Mouse (Mus musculus) midbrain, embryonic 10.5 days (tissue): ENCODE measurements at regions not wholly inside any gene's neighbourhood (a gene's known extent, or its start where the extent isn't known, plus 50 kb on each side); places are given as distances from the start of the nearest gene placed in this dataset.

Source experiments
- DNase-seq: peaks from one replicate; pipeline ENCODE4 v3.0.0-alpha.2; 2017; ENCODE audit warnings: low spot score
- H3K27ac ChIP-seq: fragments of 300-500 bp; sonication (generic); replicated peaks from 2 replicates; pipeline ENCODE4 v1.5.1; 2016; ENCODE audit warnings: mild to moderate bottlenecking
- H3K27me3 ChIP-seq: fragments of 300-500 bp; sonication (generic); 2 replicates; pipeline ENCODE4 v1.6.1; 2016; ENCODE audit warnings: low read depth, mild to moderate bottlenecking; ENCODE audit not compliant: poor library complexity, severe bottlenecking
- H3K36me3 ChIP-seq: fragments of 300-500 bp; sonication (generic); 2 replicates; pipeline ENCODE4 v1.6.1; 2016; ENCODE audit warnings: mild to moderate bottlenecking, moderate library complexity
- H3K4me1 ChIP-seq: fragments of 300-500 bp; sonication (generic); 2 replicates; pipeline ENCODE4 v1.6.1; 2016
- H3K4me3 ChIP-seq: fragments of 300-500 bp; sonication (generic); 2 replicates; pipeline ENCODE4 v1.5.1; 2016; ENCODE audit warnings: mild to moderate bottlenecking, moderate library complexity
- H3K9me3 ChIP-seq: fragments of 300-500 bp; sonication (generic); replicated peaks from 2 replicates; pipeline ENCODE4 v1.6.1; 2016; ENCODE audit warnings: mild to moderate bottlenecking
- WGBS: fragments of 180-500 bp; shearing (Covaris S2); methylation state at CpG from one replicate; pipeline ENCODE4 v1.1.7; 2016; 5-methylcytosine and 5-hydroxymethylcytosine counted together

DNA sequence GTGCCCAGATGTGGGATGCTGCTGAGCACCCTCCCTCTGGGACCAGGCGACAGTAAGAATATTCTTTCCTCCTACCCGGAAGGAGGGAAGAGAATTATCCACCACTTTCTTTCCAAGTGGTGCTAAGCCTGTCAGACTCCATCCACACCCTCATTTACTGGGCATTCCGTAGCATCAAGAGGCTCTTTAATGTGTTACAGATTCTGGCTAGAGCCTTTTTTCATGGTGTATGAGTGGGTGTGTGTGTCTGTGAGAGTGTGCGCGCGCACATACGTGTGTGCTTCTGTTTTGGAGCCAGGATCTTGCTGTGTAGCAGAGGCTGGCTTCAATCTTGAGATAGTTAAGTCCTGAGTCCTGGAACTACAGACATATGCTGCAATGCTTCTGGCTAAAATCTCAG lies 102.4 kb upstream of the Mrps10 start:
- H3K27me3 ChIP-seq = no peaks in the 10 kb centered on the region
- H3K27ac ChIP-seq = no peak overlapping the region
- H3K4me1 ChIP-seq = no peaks in the 10 kb centered on the region
- peaks cover 36% of the 10 kb centered on the region for H3K36me3 ChIP-seq
- 96% methylated on average over 7 of the region's 7 CpGs for WGBS
- no peak for DNase-seq
- H3K9me3 ChIP-seq = peaks cover 9% of the 10 kb centered on the region; the same call in 1 of the 2 replicates
- no peak overlapping the region for H3K4me3 ChIP-seq

DNA sequence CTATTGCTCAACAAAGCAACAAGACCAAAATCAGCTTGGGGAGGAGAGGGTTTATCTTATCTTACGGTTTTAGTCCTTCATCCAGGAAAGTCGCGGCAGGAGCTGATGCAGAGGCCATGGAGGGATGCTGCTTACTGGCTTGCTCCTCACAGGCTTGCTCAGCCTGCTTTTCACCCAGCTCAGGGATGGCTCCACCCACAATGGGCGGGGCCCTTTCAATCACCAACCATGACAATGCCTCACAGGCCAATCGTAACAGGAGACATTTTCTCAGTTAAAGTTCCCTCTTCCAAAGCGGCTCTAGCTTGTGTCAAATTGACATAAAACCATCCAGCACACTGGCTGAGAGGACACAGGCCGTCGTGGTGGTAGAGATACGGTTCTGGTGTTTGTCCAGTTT lies 105.7 kb upstream of the Mrps10 start:
- Histone ChIP-seq H3K9me3 (peaks cover 9% of the 10 kb centered on the region; the same call in 1 of the 2 replicates), H3K4me1 (no peaks in the 10 kb centered on the region), H3K4me3 (no peak overlapping the region), H3K27ac (no peak overlapping the region), H3K27me3 (no peaks in the 10 kb centered on the region), H3K36me3 (peaks cover 34% of the 10 kb centered on the region)
- WGBS = 91% methylated on average over 9 of the region's 9 CpGs
- no peak for DNase-seq

DNA sequence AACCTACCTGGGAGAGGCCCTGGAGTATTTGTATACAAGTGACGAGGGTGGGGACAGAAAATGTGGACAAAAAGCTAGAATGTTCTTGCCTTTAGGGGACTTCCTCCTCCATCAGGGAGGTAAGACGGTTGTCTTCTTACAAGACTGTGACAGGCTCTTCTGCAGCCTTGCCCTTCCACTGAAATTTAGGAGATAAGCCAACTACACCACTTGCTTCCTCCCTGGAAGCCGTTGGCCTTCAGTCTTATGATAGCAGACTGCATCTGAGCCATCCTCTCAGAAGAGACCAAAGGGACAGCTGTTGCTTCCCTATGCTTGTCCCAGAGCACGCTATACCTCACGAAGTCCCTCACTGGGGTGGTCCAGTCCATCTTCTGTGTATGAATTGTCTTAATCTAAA lies 106.5 kb upstream of the Mrps10 start:
- Histone ChIP-seq H3K36me3 (peaks cover 26% of the 10 kb centered on the region), H3K27ac (no peak overlapping the region), H3K4me1 (no peaks in the 10 kb centered on the region), H3K27me3 (no peaks in the 10 kb centered on the region), H3K9me3 (peaks cover 6% of the 10 kb centered on the region; the same call in 1 of the 2 replicates), H3K4me3 (no peak overlapping the region)
- 95% methylated on average over 5 of the region's 5 CpGs for WGBS
- no peak for DNase-seq

DNA sequence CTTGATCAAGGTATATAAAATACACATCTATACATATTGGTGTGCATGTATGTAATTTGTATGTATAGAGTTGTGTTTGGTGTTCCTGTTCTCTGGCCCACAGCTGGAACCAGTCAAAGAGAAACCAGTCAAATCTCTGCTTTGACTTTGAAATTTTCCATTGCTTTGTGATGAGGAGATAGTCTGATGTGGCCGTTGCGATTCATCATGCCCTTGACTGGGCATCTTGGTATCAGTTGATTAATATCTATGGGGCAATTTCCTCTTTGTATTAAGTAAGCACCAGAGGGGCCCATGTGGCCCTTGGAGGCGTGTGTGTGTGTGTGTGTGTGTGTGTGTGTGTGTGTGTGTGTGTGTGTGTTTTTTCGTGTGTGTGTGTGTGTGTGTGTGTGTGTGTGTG lies 107.7 kb upstream of the Mrps10 start:
- no peaks in the 10 kb centered on the region for H3K27me3 ChIP-seq
- no peak overlapping the region for H3K4me3 ChIP-seq
- H3K4me1 ChIP-seq = no peaks in the 10 kb centered on the region
- H3K36me3 ChIP-seq = peaks cover 24% of the 10 kb centered on the region
- DNase-seq = no peak
- H3K9me3 ChIP-seq = peaks cover 6% of the 10 kb centered on the region; the same call in 1 of the 2 replicates
- WGBS = 84% methylated on average over 4 of the region's 4 CpGs
- H3K27ac ChIP-seq = no peak overlapping the region

DNA sequence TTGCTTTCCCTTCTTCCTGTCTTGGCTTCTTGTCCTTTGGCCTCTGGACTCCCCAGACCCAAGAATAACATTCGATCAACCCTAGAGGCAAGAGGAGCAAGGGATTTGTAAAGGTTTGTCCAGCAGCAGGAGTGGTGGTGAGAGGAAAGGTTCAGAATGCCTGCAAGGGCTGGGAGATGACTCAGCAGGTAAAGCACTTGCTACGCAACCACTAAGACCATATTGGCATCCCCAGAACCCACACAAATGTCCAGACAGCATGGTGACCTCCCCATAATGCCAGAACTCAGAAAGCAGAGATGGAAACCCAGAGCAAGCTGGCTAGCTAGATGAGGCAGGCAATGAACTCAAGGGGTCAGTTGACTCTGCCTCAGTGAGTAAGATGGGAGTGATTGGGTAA lies 110.4 kb upstream of the Mrps10 start:
- H3K27me3 ChIP-seq = no peaks in the 10 kb centered on the region
- WGBS = 96% methylated on average over 2 of the region's 2 CpGs
- peaks cover 6% of the 10 kb centered on the region; the same call in 1 of the 2 replicates for H3K9me3 ChIP-seq
- H3K4me3 ChIP-seq = no peak overlapping the region
- no peaks in the 10 kb centered on the region for H3K4me1 ChIP-seq
- peaks cover 30% of the 10 kb centered on the region for H3K36me3 ChIP-seq
- H3K27ac ChIP-seq = no peak overlapping the region
- no peak for DNase-seq

DNA sequence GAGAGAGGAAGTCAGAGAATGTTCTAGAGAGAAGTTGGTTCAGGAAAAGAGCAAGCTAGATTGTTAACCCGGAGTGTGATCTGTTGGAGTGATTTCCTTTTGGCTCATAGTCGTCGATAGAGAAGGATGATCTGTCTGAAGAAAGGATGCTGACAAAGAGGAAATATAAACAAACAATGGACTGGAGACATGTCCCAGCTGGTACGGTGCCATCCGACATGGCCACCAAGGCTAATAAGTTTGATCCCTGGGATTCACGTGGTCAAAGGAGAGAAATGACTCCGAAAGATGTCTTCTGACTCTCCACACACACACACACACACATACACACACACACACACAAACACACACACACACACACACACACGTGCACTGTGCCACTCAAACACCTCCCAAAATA lies 113.5 kb upstream of the Mrps10 start:
- no peak overlapping the region for H3K4me3 ChIP-seq
- H3K36me3 ChIP-seq = peaks cover 24% of the 10 kb centered on the region
- no peak overlapping the region for H3K27ac ChIP-seq
- WGBS = 83% methylated on average over 8 of the region's 8 CpGs
- peaks cover under 1% of the 10 kb centered on the region; the same call in 1 of the 2 replicates for H3K4me1 ChIP-seq
- DNase-seq = no peak
- no peaks in the 10 kb centered on the region for H3K9me3 ChIP-seq
- no peaks in the 10 kb centered on the region for H3K27me3 ChIP-seq

DNA sequence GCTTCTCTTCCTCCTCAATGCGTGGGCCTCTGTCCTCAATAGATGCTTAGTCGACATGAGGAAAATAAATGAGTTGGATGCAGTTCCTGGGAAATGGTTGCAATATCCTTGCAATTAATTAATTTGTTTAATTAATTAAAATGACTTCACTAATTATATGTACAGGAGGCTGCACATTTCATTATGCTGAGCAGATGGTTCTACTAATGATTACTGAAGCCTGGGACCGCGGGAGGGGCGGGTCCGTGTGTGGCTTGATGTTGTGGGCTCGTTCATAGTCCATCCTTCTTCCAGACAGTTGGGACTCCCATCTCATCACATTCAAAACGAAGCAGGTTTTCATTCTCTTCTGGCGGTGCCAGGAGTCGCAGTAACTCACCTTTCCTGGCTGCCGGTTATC lies 114.7 kb upstream of the Mrps10 start:
- Histone ChIP-seq H3K4me3 (no peak overlapping the region), H3K27ac (no peak overlapping the region), H3K4me1 (peaks cover 9% of the 10 kb centered on the region), H3K36me3 (peaks cover 21% of the 10 kb centered on the region), H3K27me3 (no peaks in the 10 kb centered on the region), H3K9me3 (no peaks in the 10 kb centered on the region)
- no peak for DNase-seq
- 96% methylated on average over 11 of the region's 11 CpGs for WGBS

DNA sequence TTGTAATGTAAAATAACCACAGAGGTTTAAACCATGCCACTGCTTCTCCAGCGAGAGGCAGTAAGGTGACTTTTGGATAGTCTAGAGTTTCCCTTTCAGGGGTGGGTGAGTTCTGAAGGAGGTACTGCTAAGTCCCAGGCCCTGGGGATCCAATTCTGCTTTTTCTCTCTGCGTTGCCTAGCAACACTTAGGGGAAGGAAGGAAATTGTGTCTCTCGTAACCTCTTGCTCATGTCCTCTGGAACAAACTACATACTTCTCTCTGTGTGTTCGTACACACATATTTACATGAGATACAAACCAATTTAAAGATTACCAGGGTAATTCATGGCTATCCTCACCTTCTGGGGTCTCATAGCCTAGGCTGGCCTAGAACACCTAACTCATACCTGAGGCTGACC lies 118.7 kb upstream of the Mrps10 start:
- no peak for DNase-seq
- Histone ChIP-seq H3K4me1 (peaks cover 12% of the 10 kb centered on the region), H3K9me3 (no peaks in the 10 kb centered on the region), H3K4me3 (no peak overlapping the region), H3K36me3 (peaks cover 17% of the 10 kb centered on the region), H3K27ac (no peak overlapping the region), H3K27me3 (no peaks in the 10 kb centered on the region)
- 82% methylated on average over 4 of the region's 4 CpGs for WGBS

DNA sequence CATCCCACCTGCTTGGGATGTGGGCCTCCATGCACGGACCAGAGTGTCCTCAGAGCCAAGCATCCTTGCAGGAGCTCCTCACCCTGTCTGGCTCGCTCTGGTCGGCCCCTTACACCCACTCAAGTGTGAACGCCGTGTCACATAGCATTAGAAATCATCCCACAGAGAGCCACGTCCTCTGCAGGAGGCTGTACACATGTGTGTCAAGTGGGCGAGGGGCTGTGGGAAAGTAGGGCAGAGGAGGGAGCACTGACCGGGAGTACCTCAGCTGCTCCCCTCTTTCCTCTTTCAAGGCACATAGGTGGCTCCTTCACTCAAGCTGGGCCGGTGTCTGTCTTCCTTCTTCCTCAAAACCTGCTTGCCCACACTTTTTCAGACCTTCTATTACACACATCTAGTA lies 119.5 kb upstream of the Mrps10 start:
- no peak overlapping the region for H3K4me3 ChIP-seq
- H3K36me3 ChIP-seq = peaks cover 12% of the 10 kb centered on the region
- 88% methylated on average over 9 of the region's 9 CpGs for WGBS
- DNase-seq = no peak
- H3K4me1 ChIP-seq = peaks cover 12% of the 10 kb centered on the region
- no peak overlapping the region for H3K27ac ChIP-seq
- no peaks in the 10 kb centered on the region for H3K9me3 ChIP-seq
- no peaks in the 10 kb centered on the region for H3K27me3 ChIP-seq

DNA sequence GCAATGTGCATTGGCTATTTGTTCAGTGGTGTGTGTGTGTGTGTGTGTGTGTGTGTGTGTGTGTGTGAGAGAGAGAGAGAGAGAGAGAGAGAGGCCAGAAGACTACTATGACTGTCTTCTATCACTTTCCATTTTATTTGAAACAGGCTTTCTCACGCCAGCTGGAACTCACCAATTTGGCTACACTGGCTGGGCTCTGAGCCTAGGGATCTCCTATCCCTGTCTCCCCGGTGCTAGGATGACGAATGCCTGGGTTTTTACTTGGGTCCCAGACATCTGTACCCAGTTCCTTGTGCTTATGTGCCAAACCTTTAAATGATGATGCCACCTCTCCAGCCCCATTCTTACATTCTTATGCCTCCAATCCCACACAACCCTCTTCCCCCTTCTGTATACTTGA lies 120.6 kb upstream of the Mrps10 start:
- Histone ChIP-seq H3K4me3 (no peak overlapping the region), H3K9me3 (no peaks in the 10 kb centered on the region), H3K4me1 (peaks cover 12% of the 10 kb centered on the region), H3K36me3 (peaks cover 16% of the 10 kb centered on the region), H3K27ac (no peak overlapping the region), H3K27me3 (no peaks in the 10 kb centered on the region)
- 89% methylated on average over 3 of the region's 3 CpGs for WGBS
- DNase-seq = no peak

DNA sequence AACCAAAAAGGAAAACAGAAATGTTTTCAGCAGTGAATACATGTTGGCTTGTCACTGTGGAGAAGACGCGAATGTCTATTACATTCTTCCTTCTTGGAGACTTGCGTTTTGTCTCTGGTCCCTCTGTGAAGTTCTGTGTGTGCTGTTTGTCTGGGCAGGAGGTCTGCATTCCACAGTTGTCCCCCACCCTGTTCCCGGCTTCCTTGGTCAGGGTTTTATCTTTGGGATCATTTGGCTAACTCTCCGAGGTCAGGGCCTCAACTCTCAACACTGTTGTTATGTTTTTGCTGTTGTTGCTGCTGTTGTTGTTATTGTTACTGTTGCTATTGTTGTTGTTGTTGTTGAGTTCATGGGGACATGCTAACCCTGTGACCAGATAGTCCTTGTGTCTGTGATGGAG lies 121.2 kb upstream of the Mrps10 start:
- Histone ChIP-seq H3K9me3 (no peaks in the 10 kb centered on the region), H3K27ac (no peak overlapping the region), H3K4me3 (no peak overlapping the region), H3K27me3 (no peaks in the 10 kb centered on the region), H3K4me1 (peaks cover 12% of the 10 kb centered on the region), H3K36me3 (peaks cover 12% of the 10 kb centered on the region)
- no peak for DNase-seq
- WGBS = 95% methylated on average over 5 of the region's 5 CpGs

DNA sequence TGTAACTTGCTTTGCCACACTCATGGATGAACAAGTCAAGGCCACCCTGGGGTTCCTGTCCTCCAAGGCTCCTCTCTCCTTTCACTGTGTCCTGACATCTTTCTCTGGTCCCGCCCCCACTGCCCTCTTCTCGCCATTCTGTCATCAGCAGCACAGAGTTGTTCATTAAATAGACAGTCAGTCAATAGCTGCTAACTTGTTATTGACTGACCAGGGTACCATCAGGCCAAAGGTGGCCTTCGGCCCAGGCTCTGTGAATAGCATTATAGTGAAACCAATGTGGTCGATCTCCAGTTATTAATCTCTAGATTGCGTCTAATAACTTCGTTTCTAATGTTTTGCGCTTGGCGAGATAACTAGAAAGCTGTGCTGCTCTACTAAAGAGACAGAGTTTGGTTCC lies 122.1 kb upstream of the Mrps10 start:
- no peak for DNase-seq
- Histone ChIP-seq H3K4me3 (no peak overlapping the region), H3K9me3 (no peaks in the 10 kb centered on the region), H3K27me3 (no peaks in the 10 kb centered on the region), H3K36me3 (peaks cover 10% of the 10 kb centered on the region), H3K27ac (no peak overlapping the region), H3K4me1 (peaks cover 12% of the 10 kb centered on the region)
- 89% methylated on average over 8 of the region's 8 CpGs for WGBS

DNA sequence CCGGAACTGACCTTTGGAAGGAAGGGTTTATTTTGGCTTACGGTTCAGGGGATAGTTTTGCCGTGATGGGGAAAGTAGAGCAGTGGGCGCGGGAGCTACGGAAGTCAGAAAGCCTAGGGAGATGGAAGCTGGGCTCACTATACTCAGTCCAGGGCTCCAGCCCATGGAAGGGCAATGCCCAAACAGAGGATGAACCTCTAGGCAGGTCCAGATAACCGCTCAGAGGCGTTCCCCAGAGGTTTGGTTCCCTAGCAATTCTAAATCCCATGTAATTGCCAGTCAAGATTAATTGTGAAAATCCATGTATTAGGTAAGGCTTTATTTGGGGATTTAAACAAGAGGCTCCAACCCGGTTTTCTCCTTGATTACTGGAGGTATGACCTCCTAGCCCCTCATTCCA lies 123.1 kb upstream of the Mrps10 start:
- Histone ChIP-seq H3K9me3 (no peaks in the 10 kb centered on the region), H3K4me1 (peaks cover 12% of the 10 kb centered on the region), H3K27ac (no peak overlapping the region), H3K4me3 (no peak overlapping the region), H3K36me3 (peaks cover 10% of the 10 kb centered on the region), H3K27me3 (no peaks in the 10 kb centered on the region)
- no peak for DNase-seq
- 88% methylated on average over 9 of the region's 9 CpGs for WGBS

DNA sequence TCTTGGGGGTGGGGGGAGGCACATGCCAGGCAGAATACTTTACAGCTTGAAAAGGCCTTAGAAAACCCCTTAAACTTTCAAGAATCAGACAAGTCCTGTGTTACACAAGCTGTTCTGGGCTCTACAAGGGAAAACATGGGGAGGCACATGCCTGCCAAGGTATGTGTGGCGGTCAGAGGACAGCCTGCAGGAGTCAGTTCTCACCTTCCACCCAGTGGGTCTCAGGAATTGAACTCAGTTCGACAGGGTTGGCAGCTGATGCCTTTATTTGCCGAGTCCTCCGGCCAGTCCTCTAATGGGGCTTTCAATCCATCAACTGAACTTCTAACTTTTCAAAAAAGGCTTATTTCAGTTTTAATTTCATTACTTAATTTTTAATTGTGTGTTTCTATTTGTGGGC lies 129.6 kb upstream of the Mrps10 start:
- Histone ChIP-seq H3K4me1 (no peaks in the 10 kb centered on the region), H3K27ac (no peak overlapping the region), H3K36me3 (peaks cover 55% of the 10 kb centered on the region), H3K9me3 (no peaks in the 10 kb centered on the region), H3K27me3 (no peaks in the 10 kb centered on the region), H3K4me3 (no peak overlapping the region)
- WGBS = 91% methylated on average over 4 of the region's 4 CpGs
- DNase-seq = no peak
